Mouse (Mus musculus) heart, adult 2 months (tissue): ENCODE results near the gene Vwc2. TPM values are rescaled to one million over a fixed set of nuclear protein-coding genes. Genes with fewer than 3 reads are reported as not detected.

ENCODE experiments used
- DNase-seq, 2 experiments: peaks; one replicate each; pipeline ENCODE4 v3.0.0; 2021
- H3K27ac ChIP-seq: fragments of 200-600 bp; 2 replicates; pipeline ENCODE4 v1.8.1; 2022
- H3K27me3 ChIP-seq: fragments of 200-500 bp; 2 replicates; pipeline ENCODE4 v1.6.1; 2012; ENCODE audit warnings: mild to moderate bottlenecking, low read length, inconsistent platforms, mixed read lengths; ENCODE audit not compliant: control insufficient read depth, insufficient read depth
- H3K36me3 ChIP-seq: fragments of 200-500 bp; 2 replicates; pipeline ENCODE4 v1.6.1; 2012; ENCODE audit warnings: low read length, inconsistent platforms; ENCODE audit not compliant: control insufficient read depth, insufficient read depth
- H3K4me1 ChIP-seq: fragments of 200-500 bp; 2 replicates; pipeline ENCODE4 v1.6.1; 2011; ENCODE audit warnings: low read length; ENCODE audit not compliant: control insufficient read depth, insufficient read depth
- H3K4me3 ChIP-seq: fragments of 200-600 bp; 2 replicates; pipeline ENCODE4 v1.8.1; 2022
- H3K79me2 ChIP-seq: fragments of 200-500 bp; replicated peaks from 2 replicates; pipeline ENCODE4 v1.6.1; 2012; ENCODE audit warnings: mild to moderate bottlenecking, inconsistent platforms, low read length, moderate library complexity, mixed read lengths; ENCODE audit not compliant: control insufficient read depth, insufficient read depth
- H3K9ac ChIP-seq: fragments of 200-500 bp; 2 replicates; pipeline ENCODE4 v1.6.1; 2012; ENCODE audit warnings: low read depth, mild to moderate bottlenecking, control low read depth, inconsistent platforms, low read length, mixed read lengths
- CTCF ChIP-seq: fragments of 200-600 bp; IDR thresholded peaks from 2 replicates; pipeline ENCODE4 v1.8.1; 2022; ENCODE audit warnings: antibody characterized with exemption, mild to moderate bottlenecking, moderate library complexity
- EP300 ChIP-seq: fragments of 200-500 bp; IDR thresholded peaks from 2 replicates; pipeline ENCODE4 v1.6.1; 2011; ENCODE audit warnings: low read depth, low read length, control low read depth; ENCODE audit not compliant: insufficient read depth
- POLR2A ChIP-seq: fragments of 200-500 bp; IDR thresholded peaks from 2 replicates; pipeline ENCODE4 v1.6.1; 2011; ENCODE audit warnings: mild to moderate bottlenecking, low read depth, low read length, control low read depth; ENCODE audit not compliant: insufficient read depth
- WGBS: fragments of 180-500 bp; shearing (Covaris S2); methylation state at CpG from one replicate; pipeline ENCODE4 v1.1.7; 2018; 5-methylcytosine and 5-hydroxymethylcytosine counted together
- intact Hi-C: fragments of 180-260 bp; cut with DNase I; formaldehyde crosslinking; loops from one replicate; pipeline ENCODE4 v1.15.1; 2025
- polyA plus RNA-seq: library from polyadenylated mRNA; depleted of rRNA; stranded (reverse); fragments of >200 nt; gene quantifications from 2 replicates; pipeline ENCODE4 v1.2.3, GENCODE M21; 2012
- total RNA-seq, 2 experiments: library from RNA; stranded (reverse); gene quantifications; 2 replicates each; pipeline ENCODE4 v1.2.3; 2021

The Vwc2 gene
- total and polyA plus RNA-seq, 3 experiments: 0.82 TPM; not detected in 2

GRCm38 (mm10) chr11:11182705-11183104, 68.7 kb downstream of the Vwc2 start:
- H3K27ac ChIP-seq: no peak overlapping the region
- DNase-seq: no peak
- H3K9ac ChIP-seq: no peak overlapping the region
- H3K36me3 ChIP-seq: no peaks in the 10 kb centered on the region
- no peaks in the 10 kb centered on the region for H3K27me3 ChIP-seq
- no peaks in the 10 kb centered on the region for H3K79me2 ChIP-seq
- no peaks in the 10 kb centered on the region for H3K4me1 ChIP-seq
- 56% methylated on average over 2 of the region's 2 CpGs for WGBS
- no peak overlapping the region for H3K4me3 ChIP-seq
- TF ChIP-seq POLR2A (no peak), EP300 (no peak), CTCF (no peak)
- intact Hi-C loops: no loop called here

- H3K9ac ChIP-seq: no peak overlapping the region
- H3K79me2 ChIP-seq: no peaks in the 10 kb centered on the region
- peak; percentile 54 for TF ChIP-seq CTCF
- no peak for TF ChIP-seq POLR2A
- H3K36me3 ChIP-seq: no peaks in the 10 kb centered on the region
- H3K4me1 ChIP-seq: no peaks in the 10 kb centered on the region
- no peak overlapping the region for H3K27ac ChIP-seq
- H3K4me3 ChIP-seq: no peak overlapping the region
- WGBS: 19% methylated on average over 1 of the region's 1 CpGs
- intact Hi-C loops: no loop called here
- H3K27me3 ChIP-seq: no peaks in the 10 kb centered on the region
- no peak for DNase-seq
Measured at GRCm38 (mm10) chr11:11223162-11223561, 109.1 kb downstream of the Vwc2 start.

- Histone ChIP-seq H3K4me3 (no peak overlapping the region), H3K4me1 (no peaks in the 10 kb centered on the region), H3K79me2 (no peaks in the 10 kb centered on the region), H3K27me3 (no peaks in the 10 kb centered on the region), H3K9ac (no peak overlapping the region), H3K27ac (no peak overlapping the region), H3K36me3 (no peaks in the 10 kb centered on the region)
- intact Hi-C loops: no loop called here
- 67% methylated on average over 1 of the region's 1 CpGs for WGBS
- no peak for DNase-seq
- TF ChIP-seq EP300 (no peak), CTCF (peak; percentile 54)
Measured at GRCm38 (mm10) chr11:11239346-11239745, 125.3 kb downstream of the Vwc2 start.

GRCm38 (mm10) chr11:11242694-11243377, 128.8 kb downstream of the Vwc2 start:
- Histone ChIP-seq H3K27me3 (no peaks in the 10 kb centered on the region), H3K4me3 (no peak overlapping the region), H3K27ac (no peak overlapping the region), H3K9ac (no peak overlapping the region), H3K36me3 (no peaks in the 10 kb centered on the region), H3K79me2 (no peaks in the 10 kb centered on the region), H3K4me1 (no peaks in the 10 kb centered on the region)
- DNase-seq: no peak
- no peak for TF ChIP-seq CTCF
- TF ChIP-seq POLR2A: no peak
- TF ChIP-seq EP300: no peak
- WGBS: 33% methylated on average over 6 of the region's 6 CpGs
- intact Hi-C loops: no loop called here

GRCm38 (mm10) chr11:11257348-11257747, 143.3 kb downstream of the Vwc2 start:
- TF ChIP-seq EP300 (no peak), POLR2A (no peak), CTCF (no peak)
- Histone ChIP-seq H3K27ac (no peak overlapping the region), H3K27me3 (no peaks in the 10 kb centered on the region), H3K4me3 (no peak overlapping the region), H3K79me2 (no peaks in the 10 kb centered on the region), H3K9ac (no peak overlapping the region), H3K4me1 (no peaks in the 10 kb centered on the region; the same call in 1 of the 2 replicates), H3K36me3 (no peaks in the 10 kb centered on the region)
- peak in 1 of 2 experiments; percentile 6 for DNase-seq
- WGBS: 65% methylated on average over 1 of the region's 1 CpGs
- intact Hi-C loops: no loop called here

- H3K4me3 ChIP-seq: no peak overlapping the region
- no peaks in the 10 kb centered on the region for H3K36me3 ChIP-seq
- H3K9ac ChIP-seq: no peak overlapping the region
- no peaks in the 10 kb centered on the region for H3K79me2 ChIP-seq
- no peak overlapping the region for H3K27ac ChIP-seq
- H3K4me1 ChIP-seq: no peaks in the 10 kb centered on the region
- TF ChIP-seq POLR2A (no peak), EP300 (no peak), CTCF (no peak)
- no peaks in the 10 kb centered on the region for H3K27me3 ChIP-seq
- intact Hi-C loops: no loop called here
- DNase-seq: no peak
Measured at GRCm38 (mm10) chr11:11280128-11280527, 166.1 kb downstream of the Vwc2 start.
